In genomic region chr12:27261965-27262364, GRCm38 (mm10) we compare ENCODE assay signal across 17 mouse cellular contexts.
"Had no signal": no experiment of that assay in that cellular context is flagged by ENCODE, and none has a peak within 500 bp of the region (broad histone marks: within the 10 kb centered on the region; RNA-seq: fewer than 3 reads in every experiment).

No protein-coding gene starts in this region.

- H3K4me3 ChIP-seq: lung, embryonic 15.5 days; megakaryocyte, embryonic 14.5 days; midbrain, embryonic 13.5 days; midbrain, embryonic 15.5 days; neural tube, embryonic 12.5 days; stomach, embryonic 15.5 days had no signal

- H3K4me2 ChIP-seq: lung, embryonic 15.5 days; midbrain, embryonic 11.5 days; midbrain, embryonic 13.5 days; midbrain, embryonic 15.5 days; neural tube, embryonic 12.5 days; stomach, embryonic 15.5 days had no signal

- H3K27me3 ChIP-seq: lung, embryonic 15.5 days; megakaryocyte, embryonic 14.5 days; midbrain, embryonic 13.5 days; midbrain, embryonic 15.5 days; neural tube, embryonic 12.5 days; stomach, embryonic 15.5 days had no signal

- DNase-seq: lung, adult 2 months; lung, postnatal 14 days; lung, postnatal 36 days; right cerebral cortex, postnatal 14 days; thymus, adult 2 months; thymus, postnatal 25 days; thymus, postnatal 4 days had no signal

- H3K36me3 ChIP-seq: lung, embryonic 15.5 days; midbrain, embryonic 13.5 days; midbrain, embryonic 15.5 days; neural tube, embryonic 12.5 days; stomach, embryonic 15.5 days had no signal

- ATAC-seq: lung, postnatal 0 days; midbrain, embryonic 13.5 days; midbrain, embryonic 15.5 days had no signal

- H3K4me1 ChIP-seq: lung, embryonic 15.5 days; megakaryocyte, embryonic 14.5 days; midbrain, embryonic 13.5 days; midbrain, embryonic 15.5 days; neural tube, embryonic 12.5 days; stomach, embryonic 15.5 days had no signal

- H3K27ac ChIP-seq: lung, embryonic 15.5 days; macrophage; midbrain, embryonic 13.5 days; midbrain, embryonic 15.5 days; neural tube, embryonic 12.5 days; stomach, embryonic 15.5 days; stomach, postnatal 0 days had no signal

- H3K9me3 ChIP-seq: lung, embryonic 15.5 days; megakaryocyte, embryonic 14.5 days; midbrain, embryonic 13.5 days; midbrain, embryonic 15.5 days; neural tube, embryonic 12.5 days; stomach, embryonic 15.5 days had no signal

- H3K9ac ChIP-seq: lung, embryonic 15.5 days; midbrain, embryonic 13.5 days; midbrain, embryonic 15.5 days; neural tube, embryonic 12.5 days; stomach, embryonic 15.5 days had no signal
